Mouse (Mus musculus) heart, embryonic 10.5 days (tissue): ENCODE data around the gene Fezf1. TPM values are rescaled to one million over a fixed set of nuclear protein-coding genes. Genes with fewer than 3 reads are reported as not detected.

ENCODE experiments used
- DNase-seq: peaks from one replicate; pipeline ENCODE4 v3.0.0-alpha.2; 2017; ENCODE audit warnings: low spot score
- H3K27ac ChIP-seq: fragments of 300-500 bp; sonication (generic); 2 replicates; pipeline ENCODE4 v1.5.1; 2016; ENCODE audit warnings: mild to moderate bottlenecking
- H3K27me3 ChIP-seq: fragments of 300-500 bp; sonication (generic); 2 replicates; pipeline ENCODE4 v1.6.1; 2016; ENCODE audit warnings: mild to moderate bottlenecking; ENCODE audit not compliant: poor library complexity, insufficient read depth, severe bottlenecking
- H3K36me3 ChIP-seq: fragments of 300-500 bp; sonication (generic); 2 replicates; pipeline ENCODE4 v1.6.1; 2016; ENCODE audit warnings: mild to moderate bottlenecking, moderate library complexity
- H3K4me1 ChIP-seq: fragments of 300-500 bp; sonication (generic); 2 replicates; pipeline ENCODE4 v1.6.1; 2016; ENCODE audit warnings: mild to moderate bottlenecking
- H3K4me3 ChIP-seq: fragments of 300-500 bp; sonication (generic); 2 replicates; pipeline ENCODE4 v1.5.1; 2016; ENCODE audit warnings: mild to moderate bottlenecking, moderate library complexity
- H3K9me3 ChIP-seq: fragments of 300-500 bp; sonication (generic); 2 replicates; pipeline ENCODE4 v1.6.1; 2016; ENCODE audit warnings: mild to moderate bottlenecking, moderate library complexity
- WGBS: fragments of 180-500 bp; shearing (Covaris S2); methylation state at CpG from one replicate; pipeline ENCODE4 v1.1.7; 2016; 5-methylcytosine and 5-hydroxymethylcytosine counted together
- polyA plus RNA-seq: library from polyadenylated mRNA; unstranded; fragments of >200 nt; fragmentation: Nextera tagmentation; extraction: Ambion mirVana; gene quantifications from 2 replicates; pipeline ENCODE4 v1.2.1, GENCODE M21; 2016

Fezf1 gene
- polyA plus RNA-seq, 1 experiment from 2014 or later = 0.06 TPM

DNA sequence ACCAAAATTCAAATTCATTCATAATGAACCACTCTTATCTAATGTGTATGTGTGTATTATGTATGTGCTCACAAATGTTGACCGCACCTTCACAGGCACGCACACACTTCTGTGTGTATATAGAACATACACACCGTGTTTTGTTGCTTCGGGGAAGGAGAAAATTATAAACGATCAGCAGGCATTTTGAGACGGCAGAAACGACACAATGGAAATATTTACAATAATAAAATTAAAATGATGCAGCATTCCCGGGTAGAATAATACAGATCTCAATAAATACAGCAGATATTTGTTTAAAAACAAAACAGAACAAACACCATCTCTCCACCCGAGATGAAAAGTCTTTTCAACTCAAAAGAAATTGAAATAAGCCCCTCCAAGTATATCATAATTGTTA, 3.0 kb downstream of the Fezf1 start:
- H3K4me3 ChIP-seq = no peak overlapping the region
- 20% methylated on average over 9 of the region's 9 CpGs for WGBS

GRCm38 (mm10) chr6:23243821-23244760, 4.1 kb downstream of the Fezf1 start:
- no peak overlapping the region for H3K27ac ChIP-seq
- DNase-seq = peak; percentile 73
- peaks cover 18% of the 10 kb centered on the region for H3K4me1 ChIP-seq
- no peaks in the 10 kb centered on the region for H3K9me3 ChIP-seq
- H3K36me3 ChIP-seq = no peaks in the 10 kb centered on the region
- peaks cover 78% of the 10 kb centered on the region for H3K27me3 ChIP-seq
- no peak overlapping the region for H3K4me3 ChIP-seq
- WGBS = 3% methylated on average over 15 of the region's 15 CpGs

More for the DNA sequence above, 3.0 kb downstream of the Fezf1 start:
- DNase-seq = no peak
- no peak overlapping the region for H3K27ac ChIP-seq
- H3K27me3 ChIP-seq = peaks cover 89% of the 10 kb centered on the region
- H3K36me3 ChIP-seq = no peaks in the 10 kb centered on the region
- H3K4me1 ChIP-seq = peaks cover 28% of the 10 kb centered on the region
- no peaks in the 10 kb centered on the region for H3K9me3 ChIP-seq

- H3K36me3 ChIP-seq = no peaks in the 10 kb centered on the region
- H3K4me3 ChIP-seq = no peak overlapping the region
- H3K9me3 ChIP-seq = no peaks in the 10 kb centered on the region
- 57% methylated on average over 3 of the region's 3 CpGs for WGBS
- H3K4me1 ChIP-seq = no peaks in the 10 kb centered on the region
- no peak overlapping the region for H3K27ac ChIP-seq
- H3K27me3 ChIP-seq = no peaks in the 10 kb centered on the region
- DNase-seq = no peak
Observed at GRCm38 (mm10) chr6:23211499-23211898, 36.7 kb downstream of the Fezf1 start.

GRCm38 (mm10) chr6:23207791-23208190, 40.4 kb downstream of the Fezf1 start:
- no peak for DNase-seq
- 53% methylated on average over 4 of the region's 4 CpGs for WGBS
- no peaks in the 10 kb centered on the region for H3K27me3 ChIP-seq

GRCm38 (mm10) chr6:23202630-23203029, 45.5 kb downstream of the Fezf1 start:
- Histone ChIP-seq H3K4me1 (no peaks in the 10 kb centered on the region), H3K4me3 (no peak overlapping the region), H3K36me3 (no peaks in the 10 kb centered on the region), H3K27me3 (no peaks in the 10 kb centered on the region), H3K9me3 (no peaks in the 10 kb centered on the region), H3K27ac (no peak overlapping the region)
- no peak for DNase-seq
- WGBS = 80% methylated on average over 11 of the region's 11 CpGs

More at GRCm38 (mm10) chr6:23207791-23208190, 40.4 kb downstream of the Fezf1 start:
- no peak overlapping the region for H3K4me3 ChIP-seq
- H3K36me3 ChIP-seq = no peaks in the 10 kb centered on the region
- H3K9me3 ChIP-seq = no peaks in the 10 kb centered on the region
- no peaks in the 10 kb centered on the region for H3K4me1 ChIP-seq
- H3K27ac ChIP-seq = no peak overlapping the region

Other genes with a start within 250 kb of the Fezf1 start
- gene Aass, start 115.4 kb downstream of the Fezf1 start, polyA plus RNA-seq = 1.2 and 6.0 TPM in 2 replicates